Comparison of ENCODE assay signal across 12 mouse cellular contexts in the genomic region with DNA sequence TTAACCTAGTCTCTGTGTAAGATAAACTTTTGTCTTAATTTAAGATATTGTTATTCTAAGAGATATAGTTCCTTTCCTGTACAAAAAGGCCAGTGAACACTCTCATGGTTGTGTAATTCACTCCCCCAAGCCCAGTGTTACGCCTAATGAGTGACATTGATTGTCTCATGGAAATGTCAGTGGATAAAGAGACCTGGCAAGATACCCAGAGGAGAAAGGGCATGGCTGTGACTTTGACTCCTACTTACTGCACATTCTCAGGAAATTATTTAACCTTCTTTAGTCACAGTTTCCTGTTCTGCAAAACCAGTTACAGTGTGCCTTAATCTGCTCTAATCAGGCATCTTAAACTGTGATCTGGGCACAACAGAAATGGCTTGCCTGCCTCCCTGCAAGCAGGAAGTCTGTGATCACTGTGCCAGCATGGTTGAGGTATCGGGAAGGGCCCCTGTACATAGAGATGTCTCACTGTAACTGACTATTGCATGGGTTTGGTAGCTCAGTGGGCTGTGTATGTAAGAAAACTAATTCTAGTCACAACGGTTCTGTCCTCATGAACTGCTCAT. TPM values are rescaled to one million over a fixed set of nuclear protein-coding genes. Genes with fewer than 3 reads are reported as not detected.
DNase-seq lines count a peak whose midpoint lies in the region; ATAC-seq and TF ChIP-seq lines count a peak whose summit lies in the region.
"Had no signal": no experiment of that assay in that cellular context is flagged by ENCODE, and none has a peak within 500 bp of the region (broad histone marks: within the 10 kb centered on the region; RNA-seq: fewer than 3 reads in every experiment).

No protein-coding gene starts in this region.

- TF ChIP-seq EP300 in liver, embryonic 14.5 days (IDR thresholded peaks at IDR 0.05; ENCODE audit: low read depth) = no peak

- no peak for TF ChIP-seq CTCF in kidney, adult 2 months (conservative IDR thresholded peaks at IDR 0.05; ENCODE audit: insufficient read depth, insufficient read length, low read depth, low read length)
- no peak for TF ChIP-seq CTCF in liver, embryonic 14.5 days (IDR thresholded peaks at IDR 0.05; ENCODE audit: low read depth)
- TF ChIP-seq CTCF in lung, adult 2 months (IDR thresholded peaks at IDR 0.05; ENCODE audit: insufficient read depth, low read length) = no peak

- H3K4me3 ChIP-seq in kidney, adult 2 months (ENCODE audit: insufficient read depth, low read depth, low read length) = no peak overlapping the region
- no peak overlapping the region for H3K4me3 ChIP-seq in liver, embryonic 14.5 days (ENCODE audit: insufficient read depth in 1 of 2, low read depth in 2 of 2, low read length in 2 of 2)
- H3K4me3 ChIP-seq in lung, adult 2 months (replicated peaks; ENCODE audit: extremely low read depth, low read depth, low read length) = no peak overlapping the region

- peaks cover 7% of the 10 kb centered on the region for H3K4me1 ChIP-seq in kidney, adult 2 months (ENCODE audit: control insufficient read depth, insufficient read depth, low read length)
- peaks cover 0 to 8% of the 10 kb centered on the region in 2 experiments; a peak in 2 of 4 replicates for H3K4me1 ChIP-seq in liver, embryonic 14.5 days (replicated peaks; ENCODE audit: control insufficient read depth in 2 of 2, insufficient read depth in 2 of 2, low read length in 1 of 2)
- H3K4me1 ChIP-seq in lung, adult 2 months (ENCODE audit: control insufficient read depth, insufficient read depth, low read length) = peaks cover 25% of the 10 kb centered on the region

- peak; percentile 45; the same call in 1 of the 2 replicates for ATAC-seq in liver, embryonic 14.5 days (ENCODE audit: insufficient read depth)

- no peak overlapping the region for H3K27ac ChIP-seq in kidney, adult 2 months (ENCODE audit: insufficient read depth, low read depth, low read length)
- no peak overlapping the region for H3K27ac ChIP-seq in liver, embryonic 14.5 days

- H3K4me2 ChIP-seq in liver, embryonic 14.5 days (ENCODE audit: low read depth) = no peak overlapping the region

- WGBS in kidney, adult 2 months = 23% methylated on average over 3 of the region's 3 CpGs
- whole genome bisulfite sequencing in liver, embryonic 14.5 days (ENCODE audit: insufficient replicate concordance) = 21% methylated on average over 3 of the region's 3 CpGs
- 37% methylated on average over 3 of the region's 3 CpGs for WGBS in lung, adult 2 months

- H3K27me3 ChIP-seq in kidney, adult 2 months (replicated peaks; ENCODE audit: control insufficient read depth, insufficient read depth, low read length) = no peaks in the 10 kb centered on the region
- H3K27me3 ChIP-seq in liver, embryonic 14.5 days (ENCODE audit: control insufficient read depth, insufficient read depth, low read length) = no peaks in the 10 kb centered on the region

- no peaks in the 10 kb centered on the region for H3K9me3 ChIP-seq in liver, embryonic 14.5 days (ENCODE audit: control insufficient read depth, low read length)

- no peak for TF ChIP-seq POLR2A in kidney, adult 2 months (IDR thresholded peaks at IDR 0.05; ENCODE audit: low read depth, low read length)
- no peak for TF ChIP-seq POLR2A in lung, adult 2 months (IDR thresholded peaks at IDR 0.05; ENCODE audit: borderline replicate concordance, extremely low read depth, low read depth, low read length)

- no peak overlapping the region for H3K9ac ChIP-seq in liver, embryonic 14.5 days (replicated peaks)

- peak; percentile 61 for DNase-seq in kidney, adult 2 months
- DNase-seq in kidney, postnatal 10 days = no peak
- peak; percentile 41 for DNase-seq in CD4-positive helper T cell, adult 2 months (ENCODE audit: low read depth, low spot score)
- DNase-seq in T-cell, adult 2 months (ENCODE audit: low spot score) = peak; percentile 28
- no peak for DNase-seq in liver, embryonic 14.5 days (ENCODE audit: low read depth in 3 of 3, low spot score in 3 of 3)
- DNase-seq in lung, adult 2 months = no peak
- DNase-seq in ovary, postnatal 14 days (ENCODE audit: low spot score) = no peak
- no peak for DNase-seq in embryo, embryonic 9.5 days (ENCODE audit: extremely low spot score)
- DNase-seq: adrenal gland, postnatal 10 days; cerebellum, adult 9-11 months; lung, postnatal 14 days; right cerebral cortex, adult 18-20 months had no signal

- no peaks in the 10 kb centered on the region for H3K36me3 ChIP-seq in kidney, adult 2 months (ENCODE audit: control insufficient read depth, insufficient read depth, low read length)
- no peaks in the 10 kb centered on the region for H3K36me3 ChIP-seq in liver, embryonic 14.5 days (replicated peaks; ENCODE audit: control insufficient read depth, insufficient read depth, low read depth)

RNA-seq across cellular contexts. Expression of a gene that starts 27.8 kb away (rescaled TPM):
- polyA plus RNA-seq in kidney, adult 2 months (2012; rRNA removed) = 12.0 and 14.0 TPM in 2 replicates
- polyA plus RNA-seq in liver, embryonic 14.5 days (2012; rRNA removed) = 2.8 and 3.9 TPM in 2 replicates
- polyA plus RNA-seq in liver, embryonic 14.5 days (2014; fragmentation: Nextera tagmentation; extraction: Ambion mirVana) = 7.4 and 9.2 TPM in 2 replicates
- 37.2 and 78.6 TPM in 2 replicates for polyA plus RNA-seq in lung, adult 2 months (2012; rRNA removed)

Comparison
In these comparisons a context has a peak if more than half of its experiments do, and no peak if none do; other contexts are left out.
1. DNase-seq: peak in kidney, adult 2 months (single experiment), CD4-positive helper T cell, adult 2 months (single experiment) and T-cell, adult 2 months (single experiment); none in kidney, postnatal 10 days (single experiment), liver, embryonic 14.5 days (0 of 3), lung, adult 2 months (single experiment), ovary, postnatal 14 days (single experiment) and embryo, embryonic 9.5 days (single experiment).